Mouse (Mus musculus) olfactory bulb, adult 2 months (tissue): ENCODE data around the gene Gse1. TPM values are rescaled to one million over a fixed set of nuclear protein-coding genes. Genes with fewer than 3 reads are reported as not detected.
A peak's percentile ranks its signal among the peaks of the same experiment; 100 is the strongest.
"Not testable (repeated sequence)": the region's sequence is repeated elsewhere in the genome, so short reads cannot be mapped to it uniquely, and the experiment has no call there.

Source experiments
- H3K27ac ChIP-seq: fragments of 200-500 bp; 2 replicates; pipeline ENCODE4 v1.5.1; 2012; ENCODE audit warnings: low read depth, low read length; ENCODE audit not compliant: insufficient read depth
- H3K4me1 ChIP-seq: fragments of 200-500 bp; 2 replicates; pipeline ENCODE4 v1.6.1; 2012; ENCODE audit warnings: low read length; ENCODE audit not compliant: control insufficient read depth, insufficient read depth
- H3K4me3 ChIP-seq: fragments of 200-500 bp; 2 replicates; pipeline ENCODE4 v1.5.1; 2012; ENCODE audit warnings: mild to moderate bottlenecking, low read depth, low read length, moderate library complexity; ENCODE audit not compliant: insufficient read depth
- CTCF ChIP-seq: fragments of 200-500 bp; IDR thresholded peaks from 2 replicates; pipeline ENCODE4 v1.5.1; 2012; ENCODE audit warnings: low read depth, mild to moderate bottlenecking, low read length, moderate library complexity; ENCODE audit not compliant: insufficient read depth
- POLR2A ChIP-seq: fragments of 200-500 bp; IDR thresholded peaks from 2 replicates; pipeline ENCODE4 v1.6.1; 2012; ENCODE audit warnings: mild to moderate bottlenecking, low read depth, low read length, moderate library complexity; ENCODE audit not compliant: insufficient read depth
- WGBS: fragments of 180-500 bp; shearing (Covaris S2); methylation state at CpG from one replicate; pipeline ENCODE4 v1.1.7; 2018; 5-methylcytosine and 5-hydroxymethylcytosine counted together
- polyA plus RNA-seq: library from polyadenylated mRNA; stranded (reverse); fragments of >200 nt; gene quantifications from 2 replicates; pipeline ENCODE4 v1.2.4, GENCODE M21; 2012; ENCODE audit warnings: low replicate concordance; ENCODE audit not compliant: missing spikeins, insufficient read depth, insufficient read length

Gene Gse1
- polyA plus RNA-seq, 1 experiment = 42.5 TPM

GRCm38 (mm10) chr8:120347734-120348341 is 119.6 kb downstream of the Gse1 start:
- peaks cover 76% of the 10 kb centered on the region for H3K4me1 ChIP-seq
- H3K27ac ChIP-seq = peak overlapping the region; percentile 40
- 22% methylated on average over 21 of the region's 21 CpGs for WGBS
- TF ChIP-seq POLR2A (no peak), CTCF (no peak)
- H3K4me3 ChIP-seq = no peak overlapping the region

GRCm38 (mm10) chr8:120348922-120349321 is 120.7 kb downstream of the Gse1 start:
- H3K27ac ChIP-seq = no peak overlapping the region
- TF ChIP-seq CTCF (no peak), POLR2A (no peak)
- WGBS = 68% methylated on average over 11 of the region's 11 CpGs
- no peak overlapping the region for H3K4me3 ChIP-seq
- peaks cover 68% of the 10 kb centered on the region for H3K4me1 ChIP-seq

- Histone ChIP-seq H3K4me3 (no peak overlapping the region), H3K4me1 (peaks cover 54% of the 10 kb centered on the region), H3K27ac (no peak overlapping the region)
- no peak for TF ChIP-seq POLR2A
- TF ChIP-seq CTCF = no peak
- WGBS = 57% methylated on average over 7 of the region's 7 CpGs
Observed at GRCm38 (mm10) chr8:120351332-120352071, 123.2 kb downstream of the Gse1 start.

- Histone ChIP-seq H3K27ac (no peak overlapping the region), H3K4me1 (peaks cover 48% of the 10 kb centered on the region), H3K4me3 (no peak overlapping the region)
- 62% methylated on average over 10 of the region's 10 CpGs for WGBS
- no peak for TF ChIP-seq POLR2A
- TF ChIP-seq CTCF = no peak
Observed at GRCm38 (mm10) chr8:120352096-120352495, 123.8 kb downstream of the Gse1 start.

- Histone ChIP-seq H3K27ac (no peak overlapping the region), H3K4me3 (no peak overlapping the region), H3K4me1 (peaks cover 44% of the 10 kb centered on the region)
- 91% methylated on average over 9 of the region's 9 CpGs for WGBS
- TF ChIP-seq POLR2A (no peak), CTCF (no peak)
Observed at GRCm38 (mm10) chr8:120356067-120356466, 127.8 kb downstream of the Gse1 start.

GRCm38 (mm10) chr8:120357504-120357903 is 129.2 kb downstream of the Gse1 start:
- TF ChIP-seq CTCF (no peak), POLR2A (no peak)
- H3K4me1 ChIP-seq = peaks cover 40% of the 10 kb centered on the region
- H3K4me3 ChIP-seq = no peak overlapping the region
- no peak overlapping the region for H3K27ac ChIP-seq
- WGBS = 87% methylated on average over 6 of the region's 6 CpGs

GRCm38 (mm10) chr8:120361301-120361700 is 133.0 kb downstream of the Gse1 start:
- Histone ChIP-seq H3K4me1 (peaks cover 45% of the 10 kb centered on the region), H3K27ac (0 out of 2 replicates have a peak overlapping the region, but pooled peaks have one; percentile 8), H3K4me3 (no peak overlapping the region)
- WGBS = 58% methylated on average over 8 of the region's 8 CpGs
- TF ChIP-seq POLR2A (no peak), CTCF (no peak)

GRCm38 (mm10) chr8:120363552-120364071 is 135.4 kb downstream of the Gse1 start:
- TF ChIP-seq CTCF (peak; percentile 39; the same call in 1 of the 2 replicates), POLR2A (no peak)
- peaks cover 50% of the 10 kb centered on the region for H3K4me1 ChIP-seq
- WGBS = 78% methylated on average over 10 of the region's 10 CpGs
- no peak overlapping the region for H3K27ac ChIP-seq
- no peak overlapping the region for H3K4me3 ChIP-seq

- Histone ChIP-seq H3K4me1 (peaks cover 54% of the 10 kb centered on the region), H3K4me3 (no peak overlapping the region), H3K27ac (no peak overlapping the region)
- peak; percentile 68; the same call in 1 of the 2 replicates for TF ChIP-seq CTCF
- TF ChIP-seq POLR2A = no peak
- WGBS = 66% methylated on average over 7 of the region's 7 CpGs
Observed at GRCm38 (mm10) chr8:120364093-120364725, 136.0 kb downstream of the Gse1 start.

GRCm38 (mm10) chr8:120366840-120367239 is 138.6 kb downstream of the Gse1 start:
- 89% methylated on average over 6 of the region's 6 CpGs for WGBS
- TF ChIP-seq CTCF = no peak
- no peak for TF ChIP-seq POLR2A
- no peak overlapping the region for H3K27ac ChIP-seq
- H3K4me1 ChIP-seq = peaks cover 45% of the 10 kb centered on the region
- H3K4me3 ChIP-seq = no peak overlapping the region

GRCm38 (mm10) chr8:120368191-120368590 is 139.9 kb downstream of the Gse1 start:
- WGBS = 88% methylated on average over 1 of the region's 1 CpGs
- not testable (repeated sequence) for H3K27ac ChIP-seq, H3K4me3 ChIP-seq
- peaks cover 48% of the 10 kb centered on the region for H3K4me1 ChIP-seq
